Mouse (Mus musculus): ENCODE data around the gene Ube2l3.

GRCm38 (mm10) chr16:17132906-17133200, 69.6 kb downstream of the Ube2l3 start:
- TF ChIP-seq CTCF (conservative IDR thresholded peaks at IDR 0.05; ENCODE audit: insufficient read depth, insufficient read length, low read depth, low read length) (no peak), POLR2A (IDR thresholded peaks at IDR 0.05; ENCODE audit: low read depth, low read length) (no peak)

Data from kidney, adult 2 months (tissue).